Mouse (Mus musculus) forebrain, embryonic 14.5 days (tissue): ENCODE results near the gene Sox18. TPM values are rescaled to one million over a fixed set of nuclear protein-coding genes. Genes with fewer than 3 reads are reported as not detected.

Source experiments
- ATAC-seq: fragments of 200-750 bp; cut with Nextera tagmentation; 2 replicates; pipeline ENCODE4 v1.8.0; 2017; ENCODE audit warnings: mild to moderate bottlenecking, moderate library complexity
- DNase-seq: peaks from one replicate; pipeline ENCODE4 v3.0.0-alpha.2; 2015; ENCODE audit warnings: low spot score
- H3K27ac ChIP-seq: fragments of 300-500 bp; sonication (generic); 2 replicates; pipeline ENCODE4 v1.5.1; 2014; ENCODE audit warnings: low read depth, mild to moderate bottlenecking, control low read depth, low read length, moderate library complexity
- H3K27me3 ChIP-seq: fragments of 300-500 bp; sonication (generic); replicated peaks from 2 replicates; pipeline ENCODE4 v1.6.1; 2014; ENCODE audit warnings: low read length, control low read depth, mixed read lengths; ENCODE audit not compliant: control insufficient read depth, insufficient read depth
- H3K36me3 ChIP-seq: fragments of 300-500 bp; sonication (generic); 2 replicates; pipeline ENCODE4 v1.6.1; 2014; ENCODE audit warnings: low read length, control low read depth; ENCODE audit not compliant: control insufficient read depth, insufficient read depth
- H3K4me1 ChIP-seq: fragments of 300-500 bp; sonication (generic); 2 replicates; pipeline ENCODE4 v1.6.1; 2014; ENCODE audit warnings: antibody characterized with exemption, low read length, control low read depth; ENCODE audit not compliant: control insufficient read depth, insufficient read depth
- H3K4me2 ChIP-seq: fragments of 300-500 bp; sonication (generic); 2 replicates; pipeline ENCODE4 v1.6.1; 2014; ENCODE audit warnings: mild to moderate bottlenecking, control low read depth, low read length
- H3K4me3 ChIP-seq: fragments of 300-500 bp; sonication (generic); 2 replicates; pipeline ENCODE4 v1.5.1; 2014; ENCODE audit warnings: low read depth, low read length, control low read depth
- H3K9ac ChIP-seq: fragments of 300-500 bp; sonication (generic); 2 replicates; pipeline ENCODE4 v1.6.1; 2014; ENCODE audit warnings: mild to moderate bottlenecking, low read length, control low read depth, moderate library complexity
- H3K9me3 ChIP-seq: fragments of 300-500 bp; sonication (generic); replicated peaks from 2 replicates; pipeline ENCODE4 v1.6.1; 2016; ENCODE audit warnings: low read length, control low read depth, mixed read lengths; ENCODE audit not compliant: control insufficient read depth
- WGBS: fragments of 180-500 bp; shearing (Covaris S2); extraction: QIAGEN DNeasy Blood & Tissue Kit; methylation state at CpG from one replicate; pipeline ENCODE4 v1.1.7; 2014; 5-methylcytosine and 5-hydroxymethylcytosine counted together
- polyA plus RNA-seq: library from polyadenylated mRNA; unstranded; fragments of >200 nt; fragmentation: Nextera tagmentation; extraction: Ambion mirVana; gene quantifications from 2 replicates; pipeline ENCODE4 v1.2.1, GENCODE M21; 2014

Gene Sox18
- 12.5 and 15.1 TPM in 2 replicates for polyA plus RNA-seq

DNA sequence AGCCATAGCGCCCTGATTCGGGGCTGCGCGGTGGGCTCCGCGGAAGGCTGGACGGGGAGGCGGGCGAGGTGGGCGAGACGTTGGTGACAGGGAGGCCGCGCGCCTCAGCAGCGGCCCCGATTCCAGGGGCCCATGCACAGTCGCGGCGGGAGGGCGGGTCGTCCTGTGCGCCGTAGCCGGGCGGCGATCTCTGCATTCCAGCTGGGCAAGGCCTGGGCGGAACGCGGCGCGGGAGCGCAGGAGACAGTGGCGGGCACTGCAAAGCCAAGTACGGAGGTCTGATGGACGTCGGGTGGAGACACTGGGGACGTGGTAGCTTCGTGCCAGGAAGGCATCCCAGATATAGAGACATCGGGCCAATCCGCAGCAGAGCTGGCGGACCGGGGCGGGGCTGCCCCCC is at the start of gene Sox18:
TSS of gene Sox18 (minus strand) at position 315 of the 400 bp plus-strand sequence.
- ATAC-seq (no peak), DNase-seq (no peak)
- Histone ChIP-seq H3K9me3 (no peaks in the 10 kb centered on the region), H3K27me3 (peaks cover 45% of the 10 kb centered on the region), H3K4me2 (peak within 1 kb of the TSS; percentile 52), H3K9ac (peak within 1 kb of the TSS; percentile 50), H3K4me1 (peaks cover 13% of the 10 kb centered on the region; the same call in 1 of the 2 replicates), H3K27ac (0 out of 2 replicates have a peak within 1 kb of the TSS, but pooled peaks have one; percentile 9), H3K4me3 (peak within 1 kb of the TSS; percentile 34), H3K36me3 (no peaks in the 10 kb centered on the region)
- WGBS = under 1% methylated on average over 42 of the region's 43 CpGs

DNA sequence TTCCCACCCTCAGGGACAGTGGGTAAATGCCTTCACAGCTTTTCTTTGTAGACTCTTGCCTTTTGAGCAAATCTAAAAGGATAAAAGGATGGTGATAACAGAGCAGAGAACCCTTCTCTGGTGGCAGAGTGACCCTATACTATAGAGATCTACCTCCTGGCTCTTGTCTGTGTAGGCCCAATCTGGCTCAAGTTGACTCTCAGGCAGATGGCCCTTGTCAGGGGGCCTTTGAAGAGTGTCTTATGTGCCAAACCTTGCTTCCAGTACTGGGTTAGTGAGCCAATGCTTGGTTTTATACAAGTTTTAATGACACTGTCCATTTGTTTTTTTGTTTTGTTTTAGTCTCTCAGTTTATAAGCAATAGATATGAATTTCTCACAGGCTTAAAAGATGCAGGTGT is 49.8 kb upstream of the Sox18 start:
- H3K27ac ChIP-seq = no peak overlapping the region
- ATAC-seq = no peak
- no peak overlapping the region for H3K9ac ChIP-seq
- no peak for DNase-seq
- H3K36me3 ChIP-seq = peaks cover 25% of the 10 kb centered on the region
- no peak overlapping the region for H3K4me2 ChIP-seq
- no peak overlapping the region for H3K4me3 ChIP-seq
- H3K4me1 ChIP-seq = peaks cover 3% of the 10 kb centered on the region; the same call in 1 of the 2 replicates
- no peaks in the 10 kb centered on the region for H3K27me3 ChIP-seq
- no peaks in the 10 kb centered on the region for H3K9me3 ChIP-seq

DNA sequence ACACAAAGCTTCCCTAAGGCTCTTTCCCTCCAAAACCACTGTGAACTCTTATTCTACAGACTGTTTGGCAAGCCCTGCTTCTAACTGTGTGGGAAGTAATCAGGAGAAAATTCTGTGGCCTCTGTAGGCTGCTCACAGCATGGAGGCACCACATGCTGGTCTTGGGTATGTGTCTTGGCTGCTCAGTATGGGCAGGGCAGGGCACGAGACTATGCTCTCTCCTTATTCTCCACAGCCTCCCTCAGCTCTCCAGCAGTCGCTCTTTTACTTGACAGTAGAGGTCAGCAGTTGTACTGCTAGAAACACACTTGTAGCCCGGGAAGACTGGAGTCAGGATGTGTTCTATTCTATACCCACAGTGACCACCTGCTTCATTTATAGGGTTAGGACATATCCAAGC is 48.6 kb upstream of the Sox18 start:
- H3K9ac ChIP-seq = no peak overlapping the region
- no peaks in the 10 kb centered on the region for H3K27me3 ChIP-seq
- peaks cover 24% of the 10 kb centered on the region for H3K36me3 ChIP-seq
- 33% methylated on average over 3 of the region's 3 CpGs for WGBS
- peaks cover 5% of the 10 kb centered on the region; the same call in 1 of the 2 replicates for H3K4me1 ChIP-seq
- DNase-seq (no peak), ATAC-seq (no peak)
- no peaks in the 10 kb centered on the region for H3K9me3 ChIP-seq
- H3K4me3 ChIP-seq = no peak overlapping the region
- H3K27ac ChIP-seq = no peak overlapping the region
- H3K4me2 ChIP-seq = no peak overlapping the region

DNA sequence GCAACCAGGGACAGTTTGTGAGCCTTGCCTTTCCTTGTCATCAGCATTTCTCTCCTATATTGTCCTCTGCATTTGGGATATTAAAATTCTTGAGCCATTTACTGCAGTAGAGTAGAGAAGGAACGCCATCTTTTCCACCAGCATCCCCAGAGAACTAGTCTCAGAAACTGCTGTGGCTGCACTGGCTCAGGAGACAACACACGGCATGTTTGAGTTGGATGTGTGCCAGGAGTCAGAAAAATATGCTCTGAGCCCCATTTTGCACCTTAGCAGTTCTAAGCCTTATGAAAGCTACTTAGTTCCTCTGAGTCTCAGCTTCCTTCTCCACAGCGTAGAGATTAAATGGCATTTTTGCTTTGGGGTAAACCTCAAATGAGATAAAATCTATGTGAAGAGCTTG is 45.6 kb upstream of the Sox18 start:
- Histone ChIP-seq H3K27ac (no peak overlapping the region), H3K36me3 (peaks cover 24% of the 10 kb centered on the region), H3K4me2 (peak overlapping the region; percentile 59; the same call in 1 of the 2 replicates), H3K4me1 (peaks cover 19% of the 10 kb centered on the region), H3K9ac (no peak overlapping the region), H3K4me3 (no peak overlapping the region), H3K9me3 (no peaks in the 10 kb centered on the region), H3K27me3 (no peaks in the 10 kb centered on the region)
- 70% methylated on average over 3 of the region's 3 CpGs for WGBS
- DNase-seq = peak; percentile 29
- ATAC-seq = no peak

DNA sequence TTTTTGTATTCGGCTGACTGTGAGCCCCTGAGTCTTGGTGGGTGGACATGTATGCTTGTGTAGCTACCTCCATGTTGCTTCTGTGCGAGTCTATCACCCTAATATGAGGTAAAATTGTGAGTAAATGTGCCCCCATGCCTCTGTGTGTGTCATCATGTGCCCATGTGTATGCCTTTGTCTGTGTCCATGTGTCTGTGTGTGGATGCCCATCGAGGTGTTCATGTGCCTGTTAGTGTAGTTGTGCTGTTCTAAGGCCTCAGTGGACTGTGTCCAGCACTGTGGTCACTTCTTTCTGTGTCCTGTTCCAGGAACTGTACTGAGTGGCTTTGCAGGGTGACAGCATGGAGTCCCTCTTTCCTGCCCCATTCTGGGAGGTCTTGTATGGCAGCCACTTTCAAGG is 43.9 kb upstream of the Sox18 start:
- Histone ChIP-seq H3K4me3 (peak overlapping the region; percentile 40), H3K4me1 (peaks cover 19% of the 10 kb centered on the region), H3K36me3 (peaks cover 21% of the 10 kb centered on the region), H3K27me3 (no peaks in the 10 kb centered on the region), H3K27ac (peak overlapping the region; percentile 80), H3K9me3 (no peaks in the 10 kb centered on the region), H3K9ac (peak overlapping the region; percentile 73), H3K4me2 (peak overlapping the region; percentile 59)
- peak; percentile 13 for ATAC-seq
- DNase-seq = no peak
- 61% methylated on average over 3 of the region's 3 CpGs for WGBS

DNA sequence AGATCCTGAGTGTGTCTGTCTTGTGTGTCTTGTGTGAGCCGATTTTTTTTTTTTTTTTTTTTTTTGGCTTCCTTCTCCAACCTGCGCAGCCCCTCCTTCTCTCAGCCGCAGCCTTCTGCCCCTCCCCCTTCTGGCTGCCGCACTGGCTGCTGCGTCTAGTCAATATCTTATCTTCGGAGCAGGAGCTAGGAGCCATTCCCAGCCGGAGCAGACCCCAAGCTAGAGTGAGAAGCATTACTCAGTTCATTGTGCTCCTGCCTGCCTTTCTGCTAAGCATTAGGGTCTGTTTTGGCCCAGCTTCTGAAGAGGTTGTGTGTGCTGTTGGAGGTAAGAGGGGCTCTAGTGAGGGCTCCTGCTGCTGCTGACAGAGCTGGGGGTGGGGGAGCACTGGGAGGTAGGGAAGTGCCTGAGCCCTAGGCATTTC is 43.5 kb upstream of the Sox18 start, which contains the start of gene Oprl1:
TSS of gene Oprl1 (plus strand) at position 114 of the 424 bp plus-strand sequence.
- peaks cover 19% of the 10 kb centered on the region for H3K4me1 ChIP-seq
- 0% methylated on average over 7 of the region's 7 CpGs for WGBS
- ATAC-seq = peak; percentile 84

DNA sequence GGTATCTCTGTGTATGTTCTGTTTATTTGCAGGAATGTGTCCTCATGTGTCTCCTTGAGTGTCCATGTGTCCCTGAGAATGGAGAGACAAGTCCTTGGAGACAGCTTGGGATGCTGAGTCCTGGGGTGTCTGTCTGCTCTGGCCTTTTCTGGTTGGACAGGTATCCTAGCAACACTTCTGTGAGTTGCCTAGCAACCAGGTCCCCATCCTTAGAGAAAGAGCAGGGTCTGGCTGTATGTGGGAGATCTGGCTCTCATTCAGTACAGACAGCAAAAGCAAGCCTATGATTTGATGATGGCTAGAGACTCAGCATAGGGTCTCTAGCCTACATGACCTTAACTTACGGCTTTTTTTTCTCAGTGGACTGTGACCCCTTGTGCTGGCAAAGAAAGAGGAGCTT is 42.3 kb upstream of the Sox18 start:
- Histone ChIP-seq H3K4me2 (peak overlapping the region; percentile 59), H3K36me3 (peaks cover 6% of the 10 kb centered on the region), H3K9me3 (no peaks in the 10 kb centered on the region), H3K27me3 (no peaks in the 10 kb centered on the region), H3K9ac (0 out of 2 replicates have a peak overlapping the region, but pooled peaks have one; percentile 73), H3K4me1 (peaks cover 19% of the 10 kb centered on the region), H3K27ac (peak overlapping the region; percentile 80), H3K4me3 (no peak overlapping the region)
- peak; percentile 79 for DNase-seq
- ATAC-seq = peak; percentile 73; the same call in 1 of the 2 replicates
- WGBS = 71% methylated on average over 1 of the region's 1 CpGs

More for the DNA sequence above, 43.5 kb upstream of the Sox18 start, which contains the start of gene Oprl1:
- peak; percentile 85 for DNase-seq
- Histone ChIP-seq H3K4me3 (peak within 1 kb of the TSS; percentile 40), H3K36me3 (peaks cover 18% of the 10 kb centered on the region), H3K27ac (peak within 1 kb of the TSS; percentile 80), H3K27me3 (no peaks in the 10 kb centered on the region), H3K4me2 (peak within 1 kb of the TSS; percentile 59), H3K9ac (peak within 1 kb of the TSS; percentile 73), H3K9me3 (no peaks in the 10 kb centered on the region)

DNA sequence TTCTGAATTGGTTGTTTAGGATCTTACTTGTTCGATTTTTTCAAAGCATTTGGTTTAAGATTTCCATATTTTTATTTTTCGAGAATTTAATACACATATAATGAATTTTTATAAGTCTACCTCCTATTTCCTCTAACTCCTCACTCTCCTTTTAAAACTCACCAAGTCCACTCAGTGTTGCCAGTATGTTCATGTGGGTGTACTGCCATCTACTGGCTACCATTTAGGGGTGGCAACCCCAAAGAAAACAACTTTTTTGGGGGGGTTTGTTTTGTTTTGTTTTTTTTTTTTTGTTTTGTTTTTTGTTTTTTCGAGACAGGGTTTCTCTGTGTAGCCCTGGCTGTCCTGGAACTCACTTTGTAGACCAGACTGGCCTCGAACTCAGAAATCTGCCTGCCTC is 35.2 kb upstream of the Sox18 start:
- Histone ChIP-seq H3K9ac (no peak overlapping the region), H3K27ac (no peak overlapping the region), H3K9me3 (no peaks in the 10 kb centered on the region), H3K4me1 (no peaks in the 10 kb centered on the region), H3K4me2 (no peak overlapping the region), H3K27me3 (no peaks in the 10 kb centered on the region), H3K4me3 (no peak overlapping the region), H3K36me3 (no peaks in the 10 kb centered on the region)
- DNase-seq = peak; percentile 29
- whole genome bisulfite sequencing = 39% methylated on average over 4 of the region's 4 CpGs
- no peak for ATAC-seq

DNA sequence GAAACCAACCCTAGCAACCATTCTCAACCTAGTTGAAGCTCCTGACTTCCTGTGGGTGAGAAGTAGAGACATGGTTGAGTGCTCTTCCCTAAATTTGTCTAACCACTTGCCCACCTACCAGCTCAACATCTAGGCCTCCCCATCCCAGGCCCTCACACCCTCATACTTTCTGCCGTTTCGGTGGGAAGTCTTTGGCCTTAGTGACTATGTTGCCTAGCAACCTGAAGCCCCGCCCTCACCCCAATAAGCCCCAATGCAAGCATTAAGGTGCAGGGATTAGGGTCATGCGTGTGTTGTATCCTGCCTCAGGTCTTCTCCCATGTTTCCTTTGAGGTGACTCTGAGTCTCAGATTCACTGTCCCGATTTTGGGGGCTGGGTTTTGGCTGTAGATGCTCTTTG is 26.8 kb upstream of the Sox18 start, which contains the start of gene Lkaaear1:
TSS of gene Lkaaear1 (minus strand) at position 202 of the 400 bp plus-strand sequence.
- no peaks in the 10 kb centered on the region for H3K9me3 ChIP-seq
- H3K4me1 ChIP-seq = peaks cover under 1% of the 10 kb centered on the region; the same call in 1 of the 2 replicates
- H3K27me3 ChIP-seq = no peaks in the 10 kb centered on the region
- H3K4me2 ChIP-seq = no peak within 1 kb of the TSS
- H3K4me3 ChIP-seq = no peak within 1 kb of the TSS
- H3K27ac ChIP-seq = no peak within 1 kb of the TSS
- WGBS = 51% methylated on average over 5 of the region's 5 CpGs
- H3K36me3 ChIP-seq = no peaks in the 10 kb centered on the region
- H3K9ac ChIP-seq = no peak within 1 kb of the TSS
- ATAC-seq = no peak
- no peak for DNase-seq
